Mouse (Mus musculus): ENCODE measurements around the gene Psmd9.

Psmd9 gene

DNA sequence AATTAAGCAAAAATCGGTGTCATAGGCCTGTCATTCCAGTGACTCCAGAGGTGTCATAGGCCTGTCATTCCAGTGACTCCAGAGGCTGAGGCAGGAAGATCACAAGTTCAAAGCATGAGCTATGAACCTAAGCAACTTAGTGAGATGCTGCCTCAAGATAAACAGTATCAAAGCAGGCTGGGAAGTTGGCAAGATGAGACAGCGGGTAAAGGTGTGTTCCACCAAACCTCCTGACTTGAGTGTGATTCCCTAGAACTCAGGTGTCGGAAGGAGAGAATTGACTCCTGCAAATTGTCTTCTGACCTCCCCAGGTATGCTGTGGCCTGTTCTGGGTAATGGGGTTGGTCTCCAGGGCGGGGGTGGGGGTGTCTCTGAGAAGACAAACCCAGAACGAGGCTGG, at the start of gene Psmd9:
Psmd9 (plus strand) TSS at position 130 of the 400 bp plus-strand sequence.
- ATAC-seq (ENCODE audit: low TSS enrichment) = no peak

DNA sequence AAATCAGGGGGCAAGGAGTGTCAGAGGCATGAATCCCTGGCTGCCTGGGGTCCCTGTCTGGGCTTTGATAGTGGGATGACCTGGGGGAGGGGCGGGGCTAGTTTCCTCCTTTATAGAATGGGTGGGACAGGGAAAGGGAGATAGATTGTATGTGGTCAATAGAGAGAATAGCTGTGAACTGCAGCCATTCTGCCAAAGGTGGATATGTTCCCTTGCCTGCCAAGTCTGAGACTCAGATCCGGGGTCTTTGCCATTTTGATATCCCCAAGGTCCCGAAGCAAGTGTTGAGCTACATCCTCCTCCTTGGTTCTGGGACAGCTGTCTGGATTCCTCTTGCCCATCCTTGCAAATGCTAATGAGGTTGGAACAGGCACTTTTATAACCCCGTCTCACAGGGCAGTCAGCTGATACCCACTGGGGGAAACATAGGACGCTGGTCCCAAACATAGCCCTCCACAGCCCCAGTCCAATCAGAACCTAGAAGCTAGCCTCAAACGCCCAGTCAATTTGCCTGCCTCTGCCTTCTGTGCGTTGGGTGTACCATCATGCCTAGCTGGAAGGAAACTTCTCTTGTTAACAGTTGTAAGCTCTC, 48.5 kb upstream of the Psmd9 start:
- no peak for ATAC-seq (ENCODE audit: low TSS enrichment)

DNA sequence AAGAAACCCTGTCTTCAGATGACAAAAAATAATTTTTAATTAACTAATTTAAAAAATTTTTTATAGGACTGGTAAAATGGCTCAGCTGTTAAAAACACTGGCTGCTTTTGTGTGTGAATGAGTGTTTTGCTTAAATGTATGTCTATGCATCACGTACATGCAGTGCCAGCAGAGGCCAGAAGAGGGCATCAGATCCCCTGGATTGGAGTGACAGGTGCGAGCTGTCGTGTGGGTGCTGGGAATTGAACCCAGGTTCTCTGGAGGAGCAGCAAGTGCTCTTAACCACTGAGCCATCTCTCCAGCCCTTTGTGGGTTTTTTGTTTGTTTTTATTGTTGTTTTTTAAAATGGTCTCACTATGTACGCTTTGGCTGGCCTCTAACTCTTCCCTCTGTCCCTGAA, 47.0 kb upstream of the Psmd9 start:
- no peak for ATAC-seq (ENCODE audit: low TSS enrichment)

DNA sequence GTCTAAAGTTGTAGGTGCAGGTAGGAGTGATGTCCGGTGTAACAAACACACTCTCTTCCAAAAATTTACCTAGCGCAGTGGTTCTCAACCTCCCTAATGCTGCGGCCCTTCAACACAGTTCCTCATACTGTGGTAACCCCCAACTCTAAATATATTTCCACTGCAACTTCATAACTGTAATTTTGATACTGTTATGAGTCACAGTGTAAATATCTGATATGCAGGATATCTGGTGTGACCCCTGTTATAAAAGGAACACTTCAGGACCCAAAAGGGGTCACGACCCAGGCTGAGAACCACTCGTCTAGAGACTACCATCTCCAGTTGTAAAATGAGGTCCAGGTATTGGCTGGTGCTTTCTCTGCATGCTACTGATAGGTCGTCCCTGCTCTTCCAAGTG, 44.1 kb upstream of the Psmd9 start:
- ATAC-seq (ENCODE audit: low TSS enrichment) = no peak

DNA sequence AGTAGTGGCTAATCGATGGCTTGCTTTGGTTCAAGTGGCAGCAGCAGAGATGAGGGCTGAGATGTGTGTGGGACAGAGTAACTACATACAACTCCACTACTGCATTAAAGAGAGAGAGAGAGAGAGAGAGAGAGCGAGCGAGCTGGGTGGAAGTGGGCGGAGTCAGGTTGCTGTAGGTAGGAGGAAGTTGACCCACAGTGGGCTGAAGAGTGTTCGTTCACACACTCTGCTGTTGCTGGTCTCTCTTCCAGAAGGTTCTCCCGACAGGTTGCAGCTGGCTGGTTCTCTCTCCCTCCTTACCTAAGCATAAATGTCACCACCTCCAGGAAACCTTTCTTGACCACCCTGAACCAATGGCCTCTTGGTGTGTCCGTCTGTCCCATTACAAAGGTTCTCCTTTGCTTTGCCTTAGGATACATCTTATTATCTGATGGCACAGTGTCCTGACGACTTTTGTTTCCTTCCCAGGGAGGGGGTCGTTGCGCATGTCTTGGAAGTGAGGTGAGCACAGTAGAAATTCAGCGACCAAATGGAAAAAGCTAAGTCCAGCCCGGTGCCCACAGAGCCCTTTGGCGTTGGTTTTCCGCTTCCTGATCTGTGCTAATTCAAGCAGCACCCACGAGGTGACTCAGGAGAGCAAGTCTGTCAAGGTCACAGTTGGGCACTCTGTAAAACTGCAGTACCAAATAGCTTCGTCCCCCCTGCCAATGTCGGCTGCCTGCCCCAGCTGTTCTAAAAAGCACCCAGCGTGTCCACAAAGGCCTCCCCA, 43.4 kb upstream of the Psmd9 start:
- no peak for ATAC-seq (ENCODE audit: low TSS enrichment)

DNA sequence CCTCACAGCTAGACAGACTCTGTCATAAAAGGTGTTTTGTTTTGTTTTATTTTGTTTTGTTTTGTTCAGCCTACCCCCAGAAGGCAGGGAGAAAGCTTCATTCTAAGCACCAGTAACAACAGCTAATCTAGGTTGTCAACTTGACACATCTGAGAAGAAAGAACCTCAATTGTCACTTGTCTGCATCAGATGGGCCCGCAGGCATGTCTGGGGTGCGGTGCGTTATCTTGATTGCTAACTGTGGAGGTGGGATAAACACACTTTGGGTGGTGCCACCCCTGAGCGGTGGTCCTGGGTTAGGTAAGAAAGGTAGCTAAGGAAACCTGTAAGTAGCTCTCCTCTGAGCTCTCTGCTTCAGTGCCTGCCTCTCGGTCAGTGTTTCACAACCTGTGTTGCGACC, 42.2 kb upstream of the Psmd9 start:
- ATAC-seq (ENCODE audit: low TSS enrichment) = no peak

DNA sequence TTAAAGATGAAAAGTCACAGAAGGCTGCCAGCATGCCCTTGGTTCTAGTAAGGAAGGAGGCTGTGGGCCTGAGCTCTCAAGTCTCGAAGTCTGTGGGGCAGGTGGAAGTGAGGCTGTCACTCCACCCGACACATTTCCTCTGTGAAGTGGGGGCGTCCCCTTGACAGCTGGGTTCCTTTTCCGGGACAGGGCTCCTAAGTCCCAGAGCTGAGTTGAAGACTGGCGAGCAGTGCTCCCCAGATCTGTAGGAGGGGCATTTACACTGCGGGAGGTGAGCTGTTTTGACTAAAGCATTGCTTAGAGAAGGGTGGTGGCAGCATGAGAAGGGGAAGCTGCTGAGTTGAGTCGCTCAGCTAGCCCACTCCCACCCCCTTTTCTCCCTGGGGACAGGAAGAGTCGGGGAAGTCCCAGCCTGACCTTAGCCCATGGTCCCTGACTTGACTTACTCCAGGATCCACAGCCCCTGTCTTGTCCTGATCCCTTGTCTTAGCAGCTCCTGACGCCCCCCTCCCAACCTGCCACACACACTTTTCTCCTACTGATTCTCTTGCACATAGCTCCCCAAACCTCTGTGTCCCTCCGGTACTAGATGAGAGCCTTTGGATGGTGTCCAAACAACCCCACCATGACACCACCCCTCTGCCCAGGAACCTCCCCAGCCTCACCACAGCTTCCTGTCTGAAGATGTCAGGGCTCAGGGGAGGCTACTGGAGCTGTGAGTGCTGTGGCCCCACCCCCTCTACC, 40.6 kb upstream of the Psmd9 start:
- ATAC-seq (ENCODE audit: low TSS enrichment) = no peak

DNA sequence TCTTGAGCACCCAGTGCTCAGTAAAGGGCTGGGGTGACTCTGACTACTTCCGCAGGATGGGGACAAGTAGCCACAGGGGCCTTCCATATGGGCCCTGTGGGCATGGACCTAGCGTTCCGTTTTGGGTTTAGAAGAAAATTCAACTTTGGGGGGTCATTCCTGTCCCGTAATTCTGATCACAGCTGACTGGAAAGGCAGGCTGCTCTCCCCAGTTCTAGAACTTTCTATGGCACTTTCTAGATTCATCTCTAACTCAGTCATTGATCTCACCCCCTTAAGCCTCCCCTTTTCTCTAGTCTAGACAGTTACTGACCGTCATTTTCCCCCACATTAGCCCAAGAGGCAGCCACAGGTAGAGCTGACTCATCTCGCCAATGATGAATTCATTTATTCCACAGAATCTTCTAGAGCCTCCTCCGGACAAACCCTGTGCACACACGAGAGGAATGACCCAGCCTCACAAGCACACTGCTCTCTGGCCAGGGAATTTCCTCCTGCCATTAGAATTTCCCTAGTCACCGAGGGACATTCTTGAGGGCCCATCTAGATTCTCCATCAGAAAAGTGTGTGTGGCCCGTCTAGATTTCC, 39.9 kb upstream of the Psmd9 start:
- ATAC-seq (ENCODE audit: low TSS enrichment) = no peak

DNA sequence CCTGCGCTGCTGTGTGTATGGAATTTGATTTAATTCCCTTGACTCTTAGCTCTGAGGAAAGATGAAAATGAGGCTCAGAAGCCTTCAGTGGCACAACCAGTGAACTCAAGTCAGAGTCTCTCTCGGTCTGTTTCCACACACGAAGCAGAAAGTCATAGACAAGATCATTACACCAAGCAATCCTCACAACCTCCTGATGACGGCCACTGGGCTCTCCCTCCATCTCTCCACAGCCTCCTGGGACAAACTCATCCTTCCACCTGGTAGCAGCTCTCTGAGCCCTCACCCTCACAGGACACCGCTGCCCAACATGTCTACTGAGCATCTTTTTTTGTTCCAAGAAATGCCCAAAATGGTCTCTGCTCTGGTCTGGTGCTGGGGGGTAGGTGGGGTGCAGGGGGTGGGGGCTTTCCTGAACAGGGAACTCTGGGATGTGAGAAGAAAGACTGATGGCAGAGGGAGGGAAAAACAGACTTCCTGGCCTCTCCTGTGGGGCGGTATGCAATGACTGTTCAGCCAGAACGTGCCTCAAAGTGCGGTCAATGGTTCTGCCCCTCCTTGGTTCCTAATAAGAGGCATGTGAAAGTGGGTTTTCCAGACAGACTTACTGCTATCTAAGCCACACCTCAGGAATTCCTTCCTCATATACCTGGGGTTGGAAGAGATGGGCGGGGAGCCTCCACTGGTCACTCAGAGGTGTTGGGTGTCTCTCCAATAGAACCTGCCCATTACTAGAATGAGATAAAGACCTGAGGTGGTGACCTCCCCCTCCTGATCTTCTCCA, 39.0 kb upstream of the Psmd9 start:
- no peak for ATAC-seq (ENCODE audit: low TSS enrichment)

DNA sequence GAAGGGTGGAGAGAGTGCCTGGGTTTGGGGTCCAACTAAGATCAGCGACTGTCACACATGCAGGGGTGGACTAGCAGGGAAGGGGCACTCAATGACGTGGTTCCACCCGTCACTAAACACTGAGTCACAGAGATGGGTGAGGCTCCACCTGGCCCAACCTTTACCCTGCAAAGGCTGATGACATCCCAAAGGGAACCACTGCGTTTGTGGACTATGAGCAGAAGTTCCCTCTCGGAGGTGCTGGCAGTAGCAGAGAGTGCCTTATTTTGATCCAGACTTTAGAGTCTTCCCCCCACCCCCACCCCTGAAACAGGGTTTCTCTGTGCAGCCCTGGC, 38.4 kb upstream of the Psmd9 start:
- no peak for ATAC-seq (ENCODE audit: low TSS enrichment)

DNA sequence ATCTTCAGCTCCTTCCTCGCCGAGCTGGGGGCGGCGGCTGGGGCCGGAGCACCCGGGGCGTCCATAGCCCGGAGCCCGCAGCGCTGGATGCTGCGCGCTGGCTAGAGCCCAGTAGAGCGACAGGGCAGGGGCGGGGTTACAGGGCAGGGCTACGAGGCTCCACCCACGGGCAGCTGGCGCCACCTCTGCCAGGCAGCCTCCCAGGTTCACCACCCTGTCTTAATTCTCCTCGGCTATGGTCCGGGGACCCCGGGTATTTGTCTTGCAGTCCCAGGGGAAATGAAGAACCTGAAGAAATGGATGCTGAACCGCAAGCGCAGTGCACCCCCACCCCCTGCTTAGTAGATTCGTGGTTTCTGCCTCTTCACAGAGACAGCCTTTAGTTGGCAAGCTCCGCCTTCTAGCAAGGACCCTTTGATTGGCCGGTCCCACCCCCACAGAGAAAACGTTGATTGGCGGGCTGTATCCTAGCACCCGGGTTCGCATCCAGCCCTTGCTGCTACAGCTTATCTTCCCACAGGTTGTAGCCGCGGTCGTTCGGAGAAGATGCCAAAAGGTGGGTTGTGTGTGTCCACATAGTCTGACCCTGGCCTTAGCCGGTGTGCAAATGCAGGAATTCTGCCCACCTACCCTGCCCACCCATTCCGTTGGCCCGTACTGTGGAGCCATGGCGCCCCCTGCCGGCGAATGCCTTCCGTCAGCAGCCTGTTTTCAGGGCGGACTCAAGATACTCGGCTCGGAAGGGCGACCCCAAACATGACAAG, 36.7 kb upstream of the Psmd9 start, which contains the start of gene Rhof:
Rhof (minus strand) TSS at position 385 of the 764 bp plus-strand sequence.
- ATAC-seq (ENCODE audit: low TSS enrichment) = peak; percentile 45

DNA sequence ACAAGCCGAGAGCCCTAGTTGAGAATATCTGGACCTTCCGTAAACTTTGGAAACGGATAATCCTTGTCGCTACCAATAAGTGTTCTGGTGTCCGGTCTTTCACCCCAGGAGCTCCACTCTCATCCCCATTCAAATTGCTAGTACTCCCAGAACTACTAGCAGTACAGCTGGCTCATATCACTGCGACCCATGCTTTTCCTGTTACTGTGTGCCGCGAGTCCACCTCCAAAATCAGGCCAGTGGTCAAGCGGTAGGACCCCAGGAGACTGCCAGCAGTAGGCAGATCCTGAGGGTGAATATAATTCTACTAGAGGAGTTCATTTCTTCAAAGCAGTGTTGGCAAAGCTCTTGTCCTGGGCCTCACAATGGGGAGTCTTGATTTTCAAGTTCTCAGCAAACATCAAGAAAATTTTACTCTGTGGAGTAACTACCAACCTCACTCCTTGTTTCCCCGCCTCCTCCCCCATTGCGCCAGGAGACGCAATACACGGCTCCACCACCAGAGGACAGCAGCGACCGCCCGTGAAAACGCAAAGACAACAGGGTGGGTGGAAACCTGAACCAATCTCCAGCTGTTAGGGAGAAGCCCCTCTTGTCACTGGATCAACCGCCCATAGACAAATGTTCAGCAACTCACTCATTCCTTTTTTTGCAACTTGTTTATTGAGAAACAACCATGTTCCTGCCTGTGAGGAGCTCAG, 36.0 kb upstream of the Psmd9 start:
- ATAC-seq (ENCODE audit: low TSS enrichment) = 0 out of 2 replicates have a peak, but pooled peaks have one; percentile 5

DNA sequence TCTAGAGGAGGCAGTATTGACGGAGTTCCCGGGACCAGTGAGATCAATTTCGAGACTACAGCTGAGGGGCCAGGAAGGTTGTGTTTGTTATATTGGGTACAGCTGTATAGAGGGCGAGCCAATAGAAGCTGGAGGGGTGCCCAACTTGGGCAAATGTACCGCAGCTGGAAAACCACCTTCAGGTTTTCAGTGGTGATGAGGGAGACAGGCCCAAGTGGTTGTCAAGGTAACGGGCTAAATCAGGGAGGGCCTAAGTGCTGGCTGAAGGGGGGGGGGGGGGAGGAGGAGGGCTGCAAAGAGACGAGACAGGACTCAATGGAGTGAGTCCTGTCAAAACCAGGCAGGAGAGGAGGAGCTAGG, 35.4 kb upstream of the Psmd9 start:
- no peak for ATAC-seq (ENCODE audit: low TSS enrichment)

DNA sequence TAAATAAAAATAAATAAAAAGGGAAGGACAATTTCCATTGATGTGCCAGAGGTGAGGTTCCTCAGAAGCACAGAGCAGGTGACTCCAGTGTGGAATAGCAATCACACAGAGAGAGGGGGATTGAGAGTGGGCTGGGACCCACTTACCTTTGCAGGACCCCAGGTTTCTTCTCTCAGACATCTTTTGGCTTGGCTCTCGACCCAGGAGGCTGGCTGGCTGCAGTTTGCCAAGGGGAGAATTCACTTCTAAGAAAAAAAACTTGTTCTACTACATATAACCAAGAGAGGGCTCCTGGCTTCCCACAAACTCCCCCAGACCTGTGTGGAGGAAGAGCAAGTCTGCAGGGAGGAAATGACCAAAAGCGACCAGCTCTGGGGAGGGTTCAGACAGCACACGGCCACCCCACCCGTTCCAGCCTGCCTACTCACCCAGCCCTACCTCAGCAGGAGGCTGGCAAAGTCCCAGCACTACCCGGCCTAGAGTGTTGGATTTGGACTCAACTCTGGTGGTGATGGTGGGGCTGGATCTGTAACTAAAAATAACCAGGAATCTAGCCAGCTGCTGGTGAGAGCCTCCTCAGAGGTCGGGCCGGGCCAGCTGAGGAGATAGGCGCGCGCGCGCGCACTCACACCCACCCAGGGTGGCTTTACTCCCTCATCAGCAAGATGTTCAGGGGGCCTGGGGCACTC, 34.9 kb upstream of the Psmd9 start:
- no peak for ATAC-seq (ENCODE audit: low TSS enrichment)

DNA sequence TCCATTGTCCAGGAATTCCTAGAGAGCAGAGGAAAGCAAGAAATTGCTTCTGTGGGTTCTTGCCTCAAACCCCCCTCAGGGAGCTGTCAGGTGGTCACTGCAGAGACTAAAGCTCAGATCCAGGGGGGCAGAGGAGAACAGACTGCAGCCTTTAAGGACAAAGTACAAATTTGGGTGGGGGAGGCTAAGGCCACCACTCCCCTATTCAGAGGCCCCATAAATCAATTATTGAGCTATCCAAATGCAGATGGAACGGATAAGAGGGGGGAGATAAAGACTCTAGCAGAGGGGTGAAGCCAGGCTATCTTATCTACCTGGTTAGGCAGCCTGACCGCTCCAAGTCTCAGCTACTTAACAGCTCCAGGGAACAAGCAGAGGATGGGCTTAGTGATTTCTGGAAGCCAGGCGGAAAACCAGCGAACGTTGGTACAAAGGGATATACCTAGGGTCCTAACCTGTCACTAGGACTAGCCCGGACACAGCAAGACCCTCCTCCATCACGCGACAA, 34.3 kb upstream of the Psmd9 start:
- no peak for ATAC-seq (ENCODE audit: low TSS enrichment)

DNA sequence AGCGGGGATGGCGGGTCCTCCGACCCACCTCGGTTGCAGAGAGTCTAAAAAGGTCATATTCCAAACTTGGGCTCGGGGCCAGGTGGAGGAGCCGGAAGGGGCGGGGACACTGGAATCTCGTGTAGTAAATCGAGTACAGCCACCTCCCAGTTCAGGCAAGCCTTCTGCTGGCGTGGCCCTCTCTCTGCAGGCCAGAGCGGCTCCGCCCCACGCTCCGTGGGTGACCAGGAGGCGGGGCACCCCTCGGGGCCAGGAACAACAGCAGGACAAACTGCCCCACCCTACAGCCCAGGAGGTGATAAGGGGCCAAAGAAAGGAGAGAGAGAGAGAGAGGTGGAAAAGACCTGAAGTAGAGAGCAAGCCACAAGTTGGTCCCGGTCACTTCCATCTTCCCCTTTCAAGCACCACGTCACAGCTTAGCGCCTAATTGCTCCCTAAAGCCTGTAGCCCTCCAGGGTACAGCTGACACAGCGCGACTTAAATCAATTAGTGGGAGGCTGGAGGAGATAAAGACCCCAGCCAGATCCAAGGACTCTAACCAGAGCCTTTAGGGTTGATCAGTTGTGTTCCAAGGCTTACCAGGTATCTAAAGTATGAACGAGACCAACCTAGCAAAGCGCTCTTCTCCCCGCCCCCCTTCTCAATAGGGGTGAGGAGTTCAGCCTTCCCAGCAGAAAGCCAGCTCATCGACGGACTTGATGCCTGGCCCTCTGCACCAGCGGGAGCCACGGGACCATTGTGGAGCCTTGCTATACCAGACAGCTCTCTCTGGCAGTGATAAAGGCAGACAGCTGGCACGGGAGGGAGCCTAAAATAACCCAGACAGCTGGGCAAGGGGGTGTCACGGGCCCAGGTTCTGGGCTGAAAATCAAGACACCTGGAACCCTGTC, 33.5 kb upstream of the Psmd9 start:
- ATAC-seq (ENCODE audit: low TSS enrichment) = no peak

DNA sequence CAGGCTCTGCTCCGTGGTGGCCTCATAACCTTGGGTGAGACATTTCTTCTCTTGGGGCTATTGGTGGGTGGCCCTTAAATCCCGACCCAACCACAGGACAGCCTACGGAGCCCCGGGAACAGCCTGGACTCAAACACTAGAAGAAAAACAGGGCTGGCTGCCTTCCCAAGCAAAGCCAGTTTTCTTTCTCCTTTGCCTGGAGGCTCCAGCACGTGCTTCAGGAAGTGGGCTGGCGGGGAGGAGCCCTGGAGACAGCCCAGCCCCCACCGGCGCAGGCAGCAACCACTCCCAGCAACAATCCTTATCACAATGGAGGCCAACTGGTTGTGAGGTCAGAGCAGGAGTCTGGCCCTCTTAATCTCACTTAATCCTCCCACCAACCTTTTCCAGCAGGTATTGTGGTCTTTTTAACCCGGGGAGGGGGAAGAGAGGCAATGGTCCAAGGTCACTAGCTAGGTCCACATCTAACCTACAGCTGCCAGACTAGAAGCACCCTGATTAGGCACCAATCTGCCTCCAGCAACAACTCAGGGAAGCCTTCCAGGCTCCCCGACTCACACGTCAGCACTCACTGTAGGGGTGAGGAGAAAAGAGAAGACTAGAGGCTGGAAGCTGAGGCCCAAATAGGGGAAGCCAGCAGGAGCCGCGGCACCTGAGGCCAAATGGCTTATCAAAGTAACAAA, 32.7 kb upstream of the Psmd9 start:
- no peak for ATAC-seq (ENCODE audit: low TSS enrichment)
